Mouse (Mus musculus): Measurements from ENCODE around the gene Pkn2. TPM values are rescaled to one million over a fixed set of nuclear protein-coding genes. Genes with fewer than 3 reads are reported as not detected.

The Pkn2 gene
- polyA plus RNA-seq, 1 experiment from 2014 or later, result 26.1 TPM

- Histone ChIP-seq H3K27ac (replicated peaks) (no peak overlapping the region), H3K4me2 (no peak overlapping the region), H3K9me3 (no peaks in the 10 kb centered on the region), H3K36me3 (no peaks in the 10 kb centered on the region), H3K4me3 (no peak overlapping the region), H3K4me1 (replicated peaks) (peaks cover 13% of the 10 kb centered on the region), H3K9ac (no peak overlapping the region), H3K27me3 (no peaks in the 10 kb centered on the region)
- no peak for ATAC-seq (ENCODE audit: low read depth)
Measured at GRCm38 (mm10) chr3:142884594-142884993, 2.8 kb upstream of the Pkn2 start.

GRCm38 (mm10) chr3:142881589-142881871, 274 bp downstream of the Pkn2 start:
- under 1% methylated on average over 27 of the region's 40 CpGs for WGBS
- Histone ChIP-seq H3K9ac (peak overlapping the region; percentile 93), H3K4me1 (replicated peaks) (peaks cover 13% of the 10 kb centered on the region), H3K36me3 (no peaks in the 10 kb centered on the region), H3K27ac (replicated peaks) (peak overlapping the region; percentile 95), H3K9me3 (no peaks in the 10 kb centered on the region), H3K27me3 (no peaks in the 10 kb centered on the region), H3K4me3 (peak overlapping the region; percentile 92), H3K4me2 (peak overlapping the region; percentile 65)
- ATAC-seq (ENCODE audit: low read depth), result peak; percentile 81

- no peaks in the 10 kb centered on the region for H3K9me3 ChIP-seq
- under 1% methylated on average over 42 of the region's 72 CpGs for WGBS
- ATAC-seq (ENCODE audit: low read depth), result peak; percentile 20
Measured at GRCm38 (mm10) chr3:142880790-142881588, 815 bp downstream of the Pkn2 start.

GRCm38 (mm10) chr3:142863236-142863635, 18.6 kb downstream of the Pkn2 start:
- Histone ChIP-seq H3K9me3 (no peaks in the 10 kb centered on the region), H3K9ac (no peak overlapping the region), H3K36me3 (no peaks in the 10 kb centered on the region), H3K4me2 (no peak overlapping the region), H3K27me3 (no peaks in the 10 kb centered on the region), H3K4me3 (no peak overlapping the region), H3K4me1 (replicated peaks) (no peaks in the 10 kb centered on the region), H3K27ac (replicated peaks) (no peak overlapping the region)
- no peak for ATAC-seq (ENCODE audit: low read depth)
- WGBS, result 96% methylated on average over 2 of the region's 2 CpGs

More at GRCm38 (mm10) chr3:142880790-142881588, 815 bp downstream of the Pkn2 start:
- H3K4me1 ChIP-seq (replicated peaks), result peaks cover 13% of the 10 kb centered on the region
- H3K27me3 ChIP-seq, result no peaks in the 10 kb centered on the region
- peak overlapping the region; percentile 93 for H3K9ac ChIP-seq
- H3K4me3 ChIP-seq, result peak overlapping the region; percentile 92
- H3K4me2 ChIP-seq, result peak overlapping the region; percentile 65
- peak overlapping the region; percentile 95 for H3K27ac ChIP-seq (replicated peaks)
- no peaks in the 10 kb centered on the region for H3K36me3 ChIP-seq

GRCm38 (mm10) chr3:142856832-142857231, 25.0 kb downstream of the Pkn2 start:
- H3K4me1 ChIP-seq (replicated peaks), result peaks cover 5% of the 10 kb centered on the region; the same call in 1 of the 2 replicates
- WGBS, result 77% methylated on average over 3 of the region's 3 CpGs
- H3K4me3 ChIP-seq, result no peak overlapping the region
- no peak overlapping the region for H3K4me2 ChIP-seq
- ATAC-seq (ENCODE audit: low read depth), result no peak
- H3K36me3 ChIP-seq, result no peaks in the 10 kb centered on the region
- H3K9me3 ChIP-seq, result no peaks in the 10 kb centered on the region
- H3K27me3 ChIP-seq, result no peaks in the 10 kb centered on the region
- no peak overlapping the region for H3K27ac ChIP-seq (replicated peaks)
- H3K9ac ChIP-seq, result no peak overlapping the region

- Histone ChIP-seq H3K27ac (replicated peaks) (no peak overlapping the region), H3K4me3 (no peak overlapping the region), H3K9me3 (no peaks in the 10 kb centered on the region), H3K4me2 (no peak overlapping the region), H3K36me3 (no peaks in the 10 kb centered on the region), H3K9ac (no peak overlapping the region), H3K4me1 (replicated peaks) (peaks cover 5% of the 10 kb centered on the region; the same call in 1 of the 2 replicates), H3K27me3 (no peaks in the 10 kb centered on the region)
- ATAC-seq (ENCODE audit: low read depth), result no peak
- WGBS, result 74% methylated on average over 4 of the region's 4 CpGs
Measured at GRCm38 (mm10) chr3:142855961-142856472, 25.8 kb downstream of the Pkn2 start.

DNA sequence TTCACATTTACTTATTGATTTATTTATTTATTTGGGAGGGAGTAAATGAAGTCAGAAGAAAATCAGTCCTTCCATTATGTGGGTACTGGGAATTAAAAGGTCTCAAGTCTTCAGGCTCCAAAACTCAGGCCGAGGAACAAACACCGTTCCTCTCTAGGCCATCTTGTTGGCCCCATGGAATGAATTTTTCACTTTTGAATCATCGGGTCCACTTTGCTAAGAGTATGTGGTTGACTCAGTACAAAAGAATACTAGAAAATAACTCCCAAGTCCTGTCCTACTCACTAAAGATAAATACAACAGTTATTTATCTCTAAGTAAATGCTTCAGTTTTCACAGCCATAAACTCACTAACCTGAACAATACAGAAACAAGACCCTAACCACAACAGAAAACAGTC, 28.9 kb downstream of the Pkn2 start:
- no peak for ATAC-seq (ENCODE audit: low read depth)
- no peak overlapping the region for H3K27ac ChIP-seq (replicated peaks)
- H3K36me3 ChIP-seq, result 0 out of 2 replicates have a peak, but pooled peaks cover 3% of the 10 kb centered on the region
- peaks cover 5% of the 10 kb centered on the region; the same call in 1 of the 2 replicates for H3K4me1 ChIP-seq (replicated peaks)
- H3K4me3 ChIP-seq, result no peak overlapping the region
- H3K9me3 ChIP-seq, result no peaks in the 10 kb centered on the region
- no peak overlapping the region for H3K4me2 ChIP-seq
- no peaks in the 10 kb centered on the region for H3K27me3 ChIP-seq
- 93% methylated on average over 3 of the region's 3 CpGs for WGBS
- H3K9ac ChIP-seq, result no peak overlapping the region

DNA sequence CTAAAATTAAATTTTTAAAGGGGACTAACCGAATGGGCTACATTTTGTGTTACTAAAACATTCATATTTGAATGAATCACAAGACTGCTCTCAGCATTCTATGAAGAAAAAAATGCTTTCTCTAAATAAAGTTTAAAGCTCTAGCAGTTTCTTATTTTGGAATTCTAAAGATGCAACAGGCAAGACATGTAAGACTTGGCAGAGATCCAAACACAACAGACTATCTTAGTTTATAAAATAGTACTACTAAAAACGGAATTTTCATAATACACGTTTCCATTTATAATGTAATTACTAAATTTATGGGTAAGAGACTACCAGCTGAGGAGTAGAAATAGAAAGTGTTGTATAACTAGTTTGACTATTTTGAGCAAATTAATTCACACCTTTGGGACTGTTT, 30.2 kb downstream of the Pkn2 start:
- Histone ChIP-seq H3K4me2 (no peak overlapping the region), H3K36me3 (0 out of 2 replicates have a peak, but pooled peaks cover 3% of the 10 kb centered on the region), H3K4me3 (no peak overlapping the region), H3K9me3 (no peaks in the 10 kb centered on the region), H3K27ac (replicated peaks) (no peak overlapping the region), H3K27me3 (no peaks in the 10 kb centered on the region), H3K4me1 (replicated peaks) (peaks cover 5% of the 10 kb centered on the region; the same call in 1 of the 2 replicates), H3K9ac (no peak overlapping the region)
- 83% methylated on average over 3 of the region's 3 CpGs for WGBS
- no peak for ATAC-seq (ENCODE audit: low read depth)

- WGBS, result 61% methylated on average over 4 of the region's 4 CpGs
- no peaks in the 10 kb centered on the region for H3K27me3 ChIP-seq
- no peak overlapping the region for H3K27ac ChIP-seq (replicated peaks)
- no peak overlapping the region for H3K4me3 ChIP-seq
- H3K36me3 ChIP-seq, result 0 out of 2 replicates have a peak, but pooled peaks cover 2% of the 10 kb centered on the region
- H3K4me1 ChIP-seq (replicated peaks), result peaks cover 11% of the 10 kb centered on the region
- H3K9me3 ChIP-seq, result no peaks in the 10 kb centered on the region
- H3K4me2 ChIP-seq, result no peak overlapping the region
- H3K9ac ChIP-seq, result no peak overlapping the region
- ATAC-seq (ENCODE audit: low read depth), result no peak
Measured at GRCm38 (mm10) chr3:142839961-142840360, 41.8 kb downstream of the Pkn2 start.

DNA sequence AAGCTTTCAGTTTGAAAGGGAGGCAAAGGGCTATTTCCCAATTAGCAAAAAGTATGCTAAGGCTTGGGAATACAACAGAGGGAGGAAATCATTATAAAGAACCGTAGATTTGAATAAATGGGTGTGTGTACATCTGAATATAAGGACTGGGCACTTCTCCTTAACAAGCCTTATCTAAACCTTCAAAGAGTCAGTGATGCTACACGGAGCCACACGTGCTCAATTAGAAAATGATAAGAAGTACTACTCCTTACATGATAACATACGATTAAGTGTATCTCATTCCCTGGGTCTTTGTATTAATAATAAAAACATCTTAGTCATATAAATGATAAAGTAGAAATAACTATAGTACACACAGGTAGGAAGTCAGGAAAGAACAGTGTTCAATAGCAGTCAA, 47.0 kb downstream of the Pkn2 start:
- Histone ChIP-seq H3K36me3 (0 out of 2 replicates have a peak, but pooled peaks cover 2% of the 10 kb centered on the region), H3K27me3 (no peaks in the 10 kb centered on the region), H3K4me2 (no peak overlapping the region), H3K9ac (no peak overlapping the region), H3K9me3 (no peaks in the 10 kb centered on the region), H3K4me1 (replicated peaks) (peaks cover 11% of the 10 kb centered on the region), H3K27ac (replicated peaks) (no peak overlapping the region), H3K4me3 (no peak overlapping the region)
- no peak for ATAC-seq (ENCODE audit: low read depth)
- 94% methylated on average over 4 of the region's 4 CpGs for WGBS

DNA sequence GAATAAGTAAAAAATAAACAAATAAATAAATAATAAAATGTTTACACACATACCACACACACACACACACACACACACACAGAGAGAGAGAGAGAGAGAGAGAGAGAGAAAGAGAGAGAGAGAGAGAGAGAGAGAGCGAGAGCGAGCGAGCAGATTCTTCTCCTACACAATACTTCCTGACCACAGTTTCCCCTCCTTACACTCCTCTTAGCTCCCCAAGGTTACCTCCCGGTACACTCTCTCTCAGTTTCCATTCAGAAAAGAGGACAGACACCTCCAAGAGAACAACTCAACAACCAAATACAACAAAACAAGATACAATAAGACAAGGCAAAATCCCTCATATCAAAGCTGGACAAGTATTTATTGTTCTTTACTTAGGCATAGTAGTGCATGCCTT, 47.8 kb downstream of the Pkn2 start:
- 91% methylated on average over 4 of the region's 4 CpGs for WGBS
- Histone ChIP-seq H3K27me3 (no peaks in the 10 kb centered on the region), H3K27ac (replicated peaks) (no peak overlapping the region), H3K4me1 (replicated peaks) (peaks cover 11% of the 10 kb centered on the region), H3K9ac (no peak overlapping the region), H3K36me3 (0 out of 2 replicates have a peak, but pooled peaks cover 3% of the 10 kb centered on the region), H3K9me3 (no peaks in the 10 kb centered on the region), H3K4me3 (no peak overlapping the region), H3K4me2 (no peak overlapping the region)
- no peak for ATAC-seq (ENCODE audit: low read depth)

DNA sequence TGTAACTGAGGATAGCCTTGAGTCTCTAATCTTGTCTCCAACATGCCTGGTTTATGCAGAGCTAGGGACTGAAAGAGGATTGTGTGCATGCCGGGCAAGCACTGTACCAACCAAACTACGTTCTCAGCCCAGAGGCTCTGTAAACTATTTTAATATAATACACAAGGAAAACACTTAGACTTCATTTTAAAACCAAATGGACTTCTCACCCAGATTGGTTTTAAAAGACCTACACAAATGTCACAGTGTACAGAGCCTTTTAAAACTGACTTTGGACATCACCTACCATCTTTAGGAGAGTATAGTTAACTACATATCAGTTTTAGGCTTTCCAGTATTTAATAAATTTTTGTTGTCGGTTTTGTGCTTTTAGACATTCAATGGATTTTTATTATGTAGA, 48.9 kb downstream of the Pkn2 start:
- Histone ChIP-seq H3K36me3 (peaks cover 12% of the 10 kb centered on the region), H3K9me3 (no peaks in the 10 kb centered on the region), H3K9ac (no peak overlapping the region), H3K4me3 (no peak overlapping the region), H3K27ac (replicated peaks) (no peak overlapping the region), H3K4me1 (replicated peaks) (peaks cover 11% of the 10 kb centered on the region), H3K4me2 (no peak overlapping the region), H3K27me3 (no peaks in the 10 kb centered on the region)
- WGBS, result 94% methylated on average over 3 of the region's 3 CpGs
- ATAC-seq (ENCODE audit: low read depth), result no peak
